Mouse (Mus musculus) CH12.LX (cell line): ENCODE data around the gene Faap24.

Source experiments
- CHD2 ChIP-seq: IDR thresholded peaks from 2 replicates; pipeline ENCODE4 v1.6.1; 2011; ENCODE audit warnings: low read length, improper control_type of control experiment
- CTCF ChIP-seq, 2 experiments: IDR thresholded peaks in 1 of 2; conservative IDR thresholded peaks in 1 of 2; 2 replicates each; pipeline ENCODE4 v1.5.1; 2011 to 2012; ENCODE audit warnings: low read depth in 2 of 2, low read length in 2 of 2, improper control_type of control experiment in 1 of 2, inconsistent platforms in 1 of 2, mild to moderate bottlenecking in 1 of 2, moderate library complexity in 1 of 2
- EP300 ChIP-seq: IDR thresholded peaks from 2 replicates; pipeline ENCODE4 v1.6.1; 2011; ENCODE audit warnings: low read length, improper control_type of control experiment
- GABPA ChIP-seq: IDR thresholded peaks from 2 replicates; pipeline ENCODE4 v1.6.1; 2012; ENCODE audit warnings: low read depth, low read length, improper control_type of control experiment, inconsistent platforms; ENCODE audit not compliant: insufficient replicate concordance
- HCFC1 ChIP-seq: IDR thresholded peaks from 2 replicates; pipeline ENCODE4 v1.6.1; 2012; ENCODE audit warnings: low read depth, mild to moderate bottlenecking, inconsistent platforms, low read length, improper control_type of control experiment
- KAT2A ChIP-seq: IDR thresholded peaks from 2 replicates; pipeline ENCODE4 v1.6.1; 2012; ENCODE audit warnings: low read length, improper control_type of control experiment, inconsistent platforms; ENCODE audit not compliant: insufficient replicate concordance
- MAFK ChIP-seq: IDR thresholded peaks from 2 replicates; pipeline ENCODE4 v1.6.1; 2011; ENCODE audit warnings: low read length, improper control_type of control experiment; ENCODE audit not compliant: insufficient replicate concordance
- MAZ ChIP-seq: IDR thresholded peaks from 2 replicates; pipeline ENCODE4 v1.6.1; 2012; ENCODE audit warnings: low read depth, mild to moderate bottlenecking, inconsistent platforms, low read length, improper control_type of control experiment, moderate library complexity
- MXI1 ChIP-seq: IDR thresholded peaks from 2 replicates; pipeline ENCODE4 v1.6.1; 2011; ENCODE audit warnings: mild to moderate bottlenecking, low read depth, low read length, improper control_type of control experiment
- NRF1 ChIP-seq: IDR thresholded peaks from 2 replicates; pipeline ENCODE4 v1.6.1; 2014; ENCODE audit warnings: low read depth, mild to moderate bottlenecking, inconsistent platforms, low read length, improper control_type of control experiment, moderate library complexity
- PAX5 ChIP-seq: IDR thresholded peaks from 2 replicates; pipeline ENCODE4 v1.6.1; 2012; ENCODE audit warnings: low read length, inconsistent platforms, mixed read lengths
- POLR2A ChIP-seq: IDR thresholded peaks from 2 replicates; pipeline ENCODE4 v1.6.1; 2011; ENCODE audit warnings: low read depth, mild to moderate bottlenecking, improper control_type of control experiment, low read length
- USF1 ChIP-seq: IDR thresholded peaks from 2 replicates; pipeline ENCODE4 v1.6.1; 2014; ENCODE audit warnings: low read depth, mild to moderate bottlenecking, inconsistent platforms, low read length, improper control_type of control experiment
- ZKSCAN1 ChIP-seq: IDR thresholded peaks from 2 replicates; pipeline ENCODE4 v1.6.1; 2012; ENCODE audit warnings: low read depth, inconsistent platforms, low read length, improper control_type of control experiment, borderline replicate concordance

DNA sequence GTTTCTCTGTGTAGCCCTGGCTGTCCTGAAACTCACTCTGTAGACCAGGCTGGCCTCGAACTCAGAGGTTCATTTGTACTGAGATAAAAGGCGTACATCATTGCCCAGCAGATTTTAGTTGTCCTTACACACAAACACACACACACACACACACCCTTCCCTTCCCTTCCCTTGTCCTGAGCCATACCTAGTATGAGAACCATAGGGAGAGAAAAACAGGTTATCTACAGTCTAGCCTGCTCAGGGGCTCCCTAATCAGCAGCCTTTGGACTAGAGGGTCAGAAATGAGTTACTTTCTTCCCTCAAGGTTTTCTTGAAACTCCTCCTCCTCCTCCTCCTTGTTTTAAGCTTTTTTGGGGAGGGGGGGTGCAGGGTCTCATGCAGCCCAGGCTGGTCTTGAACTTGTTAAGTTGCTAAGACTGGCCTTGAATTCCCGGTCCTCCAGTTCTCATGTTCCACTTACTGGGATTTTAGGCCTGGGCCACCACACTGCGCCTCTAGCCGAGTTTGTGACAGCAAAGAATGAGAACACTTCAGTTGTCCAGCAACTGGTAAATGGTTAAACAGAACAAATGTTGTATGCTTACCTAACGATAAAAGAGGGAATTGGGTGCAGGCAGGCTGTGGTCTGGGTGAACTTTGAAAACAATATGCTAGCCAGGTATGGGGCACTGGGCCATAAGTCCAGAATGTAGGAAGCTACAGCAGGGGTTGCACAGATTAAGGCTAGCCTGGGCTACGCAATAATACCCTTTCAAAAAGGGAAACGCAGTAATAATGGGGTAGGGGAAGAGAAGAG, 46.6 kb downstream of the Faap24 start:
- TF ChIP-seq MAFK (no peak), ZKSCAN1 (no peak), GABPA (no peak), CTCF (conservative IDR thresholded peaks at IDR 0.05 in 1 of 2, IDR thresholded peaks at IDR 0.05 in 1 of 2; ENCODE audit: low read depth in 2 of 2, low read length in 2 of 2) (no peak), PAX5 (no peak), MXI1 (no peak), EP300 (no peak), NRF1 (no peak), CHD2 (no peak), POLR2A (no peak), HCFC1 (no peak), USF1 (no peak), KAT2A (no peak), MAZ (no peak)
